Mouse (Mus musculus): ENCODE measurements around the gene Nr1h3. TPM values are rescaled to one million over a fixed set of nuclear protein-coding genes. Genes with fewer than 3 reads are reported as not detected.
"Not testable (repeated sequence)": the region's sequence is repeated elsewhere in the genome, so short reads cannot be mapped to it uniquely, and the experiment has no call there.

The Nr1h3 gene
- 1 to 10 TPM; 3.4 to 7.1 TPM for total RNA-seq (2021)
- long read RNA-seq, experiment 1, partial matches to known transcripts: 1 of 4 reads
- long read RNA-seq, experiment 1, other reads (novel, unspliced or antisense): 2 of 4 reads
- long read RNA-seq, experiment 2, partial matches to known transcripts: 1 of 9 reads
- long read RNA-seq, experiment 2, other reads (novel, unspliced or antisense): 2 of 9 reads

DNA sequence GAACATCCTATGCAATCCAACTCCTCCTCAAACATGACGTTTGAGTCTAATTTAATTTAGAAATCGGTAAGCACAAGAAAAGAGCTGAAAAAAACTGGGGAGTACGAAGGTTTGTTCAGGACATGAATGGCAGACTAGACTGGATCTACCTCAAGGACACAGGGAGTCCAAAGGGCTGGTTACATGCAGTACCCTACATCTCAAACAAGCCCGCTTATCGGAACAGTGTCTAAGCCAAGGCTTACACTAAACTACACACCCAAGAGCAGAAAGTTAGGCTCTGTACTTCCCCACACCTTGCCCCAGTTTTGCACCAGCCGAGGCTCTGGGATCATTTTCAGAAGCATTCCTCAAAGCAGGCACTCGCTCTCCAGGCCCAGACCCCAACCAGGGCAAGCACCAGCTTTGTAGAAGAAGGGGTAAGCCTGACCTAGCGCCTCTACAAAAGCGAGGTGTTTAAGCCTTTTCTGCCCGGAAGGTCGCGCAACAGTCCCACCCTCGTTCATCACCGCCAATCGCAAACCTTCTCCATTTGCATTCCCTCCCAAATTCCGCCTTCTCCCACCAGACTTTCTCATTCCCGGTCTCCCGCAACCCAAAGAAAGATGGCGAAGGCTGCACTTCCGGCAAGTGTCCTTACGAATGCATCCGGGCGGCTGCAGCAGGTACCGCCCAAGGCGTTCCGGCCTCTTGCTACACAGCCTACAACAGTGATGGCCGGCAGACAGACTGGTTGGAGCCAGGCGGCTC, at the start of gene Nr1h3, which contains the start of gene Acp2:
Gene Nr1h3, minus strand, starts transcription at position 613 of the 750 bp plus-strand sequence.
Gene Acp2, plus strand, starts transcription at position 664 of the 750 bp plus-strand sequence.
- intact Hi-C loops (cut with DNase I): loop anchor here (1.0 to 2.0 kb wide), 3 partner anchors 20 to 132 kb away; partner anchors contain the start of genes Ddb2 and Slc39a13

DNA sequence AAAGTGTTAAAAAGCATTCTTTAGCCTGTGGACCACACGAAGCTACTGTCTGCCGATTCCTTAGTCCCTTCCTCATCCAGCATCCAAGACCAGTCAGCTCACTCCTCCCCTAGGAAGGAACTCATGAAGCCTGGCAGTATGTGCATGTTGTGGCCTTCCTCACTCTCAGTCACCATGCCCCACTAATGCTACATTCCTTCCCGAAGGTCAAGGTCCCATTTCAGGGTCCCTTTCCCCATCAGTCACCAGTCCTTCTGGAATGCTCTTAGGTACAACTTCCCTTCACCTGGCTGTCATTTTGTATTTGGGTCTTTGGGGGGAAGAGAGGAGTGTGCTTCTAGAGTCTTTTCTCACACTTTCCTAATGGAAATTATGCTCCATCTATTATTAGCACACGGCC, 49.4 kb upstream of the Nr1h3 start:
- no peak overlapping the region for H3K27ac ChIP-seq
- no peak overlapping the region for H3K4me3 ChIP-seq
- DNase-seq (ENCODE audit: extremely low spot score in 1 of 2, low spot score in 2 of 2): no peak
- intact Hi-C loops (cut with DNase I): no loop called here
- TF ChIP-seq CTCF (IDR thresholded peaks at IDR 0.05): no peak

More for the DNA sequence above, at the start of gene Nr1h3, which contains the start of gene Acp2:
- TF ChIP-seq CTCF (IDR thresholded peaks at IDR 0.05): no peak; the same call in 1 of the 2 replicates
- peak; percentile 94 to 98 for DNase-seq (ENCODE audit: extremely low spot score in 1 of 2, low spot score in 2 of 2)
- Histone ChIP-seq H3K4me3 (peak within 1 kb of the TSS; percentile 74), H3K27ac (peak within 1 kb of the TSS; percentile 96)

DNA sequence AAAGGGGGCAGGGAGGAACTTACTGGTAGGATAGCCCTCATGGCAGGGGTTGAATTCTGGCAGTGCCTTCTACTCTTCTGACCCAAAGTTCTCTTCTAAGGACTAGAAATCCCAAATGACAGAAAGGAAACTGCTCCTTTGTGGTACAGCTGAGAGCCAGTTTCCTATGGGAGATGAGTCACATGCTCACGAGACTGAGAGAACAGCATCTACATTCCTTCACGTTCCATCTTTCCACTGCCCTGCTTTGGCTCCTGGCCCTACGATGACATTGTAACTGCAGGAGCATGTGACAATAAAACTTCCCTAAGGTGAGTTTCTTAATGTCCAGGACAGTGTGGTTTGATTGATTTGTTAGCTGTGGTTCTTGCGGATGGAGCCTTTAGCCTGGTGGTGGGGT, 45.7 kb upstream of the Nr1h3 start:
- no peak for TF ChIP-seq CTCF (IDR thresholded peaks at IDR 0.05)
- intact Hi-C loops (cut with DNase I): no loop called here
- H3K4me3 ChIP-seq: no peak overlapping the region
- H3K27ac ChIP-seq: no peak overlapping the region
- no peak for DNase-seq (ENCODE audit: extremely low spot score in 1 of 2, low spot score in 2 of 2)

DNA sequence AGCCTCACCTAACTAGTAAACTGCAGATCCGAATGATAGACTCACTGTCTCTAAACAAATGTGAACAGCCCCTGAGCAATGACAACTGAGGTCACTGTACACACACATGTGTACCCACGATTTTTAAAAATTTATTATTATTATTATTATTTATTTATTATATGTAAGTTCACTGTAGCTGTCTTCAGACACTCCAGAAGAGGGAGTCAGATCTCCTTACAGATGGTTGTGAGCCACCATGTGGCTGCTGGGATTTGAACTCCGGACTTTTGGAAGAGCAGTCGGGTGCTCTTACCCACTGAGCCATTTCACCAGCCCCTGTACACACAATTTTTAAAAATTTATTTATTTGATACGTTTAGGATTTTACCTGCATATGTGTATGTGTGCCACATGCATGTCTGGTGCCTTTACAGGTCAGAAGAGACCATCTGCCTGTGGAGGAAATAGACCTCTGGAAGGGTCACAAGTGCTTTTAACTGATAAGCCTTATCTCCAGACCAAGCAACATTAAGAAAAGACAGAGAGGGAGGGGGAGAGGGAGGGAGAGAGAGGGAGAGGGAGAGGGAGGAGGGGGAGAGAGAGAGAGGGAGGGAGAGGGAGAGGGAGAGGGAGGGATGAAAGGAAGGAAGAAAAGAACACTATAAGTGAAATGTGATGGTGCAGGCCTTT, 42.1 kb upstream of the Nr1h3 start:
- TF ChIP-seq CTCF (IDR thresholded peaks at IDR 0.05): no peak

DNA sequence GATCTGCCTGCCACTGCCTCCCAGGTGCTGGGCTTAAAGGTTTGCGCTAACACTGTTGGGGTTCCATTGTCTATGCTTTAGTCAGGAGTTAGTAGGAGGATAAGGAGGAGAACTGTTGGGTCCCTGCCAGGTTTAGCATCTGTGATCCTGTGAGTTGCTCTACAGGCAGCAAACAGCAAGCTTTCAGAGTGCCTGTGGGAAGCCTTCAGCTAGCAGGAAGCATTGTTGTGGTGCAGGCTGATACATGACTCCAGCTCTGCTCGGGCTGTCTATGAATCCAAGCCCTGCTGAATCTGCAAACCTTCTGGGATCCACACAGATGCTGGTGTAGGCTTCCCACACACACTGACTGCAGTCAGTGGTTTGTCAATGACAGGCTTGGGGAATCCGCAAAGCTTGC, 40.8 kb upstream of the Nr1h3 start:
- peak overlapping the region; percentile 55; the same call in 1 of the 2 replicates for H3K27ac ChIP-seq
- intact Hi-C loops (cut with DNase I): no loop called here
- peak; percentile 61 to 62 for DNase-seq (ENCODE audit: extremely low spot score in 1 of 2, low spot score in 2 of 2)
- no peak for TF ChIP-seq CTCF (IDR thresholded peaks at IDR 0.05)
- no peak overlapping the region for H3K4me3 ChIP-seq

More for the DNA sequence above, 42.1 kb upstream of the Nr1h3 start:
- Histone ChIP-seq H3K27ac (no peak overlapping the region), H3K4me3 (no peak overlapping the region)
- intact Hi-C loops (cut with DNase I): no loop called here
- no peak for DNase-seq (ENCODE audit: extremely low spot score in 1 of 2, low spot score in 2 of 2)

DNA sequence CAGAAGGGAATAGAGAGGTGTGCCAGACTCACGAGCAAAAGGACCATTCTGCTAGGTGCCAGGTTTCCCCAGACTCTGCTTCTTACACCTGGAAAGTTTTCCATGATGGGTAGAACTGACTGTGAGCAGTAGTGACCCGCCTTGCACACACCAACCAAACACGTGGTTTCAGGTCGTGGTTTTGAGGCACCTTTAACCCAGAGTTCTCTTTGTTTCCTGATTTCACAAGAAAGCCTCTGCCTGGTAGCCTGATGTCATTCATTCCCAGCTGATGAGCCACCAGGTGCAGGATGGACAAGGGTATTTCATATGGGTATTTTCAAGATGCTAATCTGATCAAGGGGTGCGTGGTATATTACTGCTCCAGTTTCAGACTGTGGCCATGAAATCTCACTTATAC, 39.9 kb upstream of the Nr1h3 start:
- no peak for TF ChIP-seq CTCF (IDR thresholded peaks at IDR 0.05)
- no peak for DNase-seq (ENCODE audit: extremely low spot score in 1 of 2, low spot score in 2 of 2)

DNA sequence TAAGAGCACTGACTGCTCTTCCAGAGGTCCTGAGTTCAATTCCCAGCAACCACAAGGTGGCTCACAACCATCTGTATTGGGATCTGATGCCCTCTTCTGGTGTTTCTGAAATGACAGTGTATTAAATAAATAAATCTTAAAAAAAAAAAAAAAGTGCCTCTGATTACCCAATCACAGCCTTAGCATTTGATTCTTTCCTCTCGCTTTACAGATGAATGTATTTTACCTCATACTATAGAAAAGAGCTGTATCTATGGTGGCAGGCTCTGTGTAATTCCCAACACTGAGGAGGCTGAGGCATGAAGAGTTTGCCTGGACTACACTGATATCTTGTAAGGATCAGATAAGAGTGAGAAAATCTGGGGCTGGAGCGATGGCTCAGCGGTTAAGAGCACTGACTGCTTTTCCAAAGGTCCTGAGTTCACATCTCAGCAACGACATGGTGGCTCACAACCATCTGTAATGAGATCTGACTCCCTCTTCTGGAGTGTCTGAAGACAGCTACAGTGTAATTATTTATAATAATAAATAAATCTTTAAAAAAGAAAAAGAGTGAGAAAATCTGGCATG, 35.0 kb upstream of the Nr1h3 start:
- TF ChIP-seq CTCF (IDR thresholded peaks at IDR 0.05): peak; percentile 47
- Histone ChIP-seq H3K4me3 (peak overlapping the region; percentile 63), H3K27ac (peak overlapping the region; percentile 88)
- intact Hi-C loops (cut with DNase I): loop anchor here (2.0 to 5.0 kb wide), 3 partner anchors 35 to 120 kb away; partner anchors contain the start of genes Acp2, Madd, Mybpc3 and Nr1h3
- not testable (repeated sequence) for DNase-seq (ENCODE audit: extremely low spot score in 1 of 2, low spot score in 2 of 2)

More for the DNA sequence above, 39.9 kb upstream of the Nr1h3 start:
- Histone ChIP-seq H3K27ac (no peak overlapping the region), H3K4me3 (no peak overlapping the region)
- intact Hi-C loops (cut with DNase I): no loop called here

DNA sequence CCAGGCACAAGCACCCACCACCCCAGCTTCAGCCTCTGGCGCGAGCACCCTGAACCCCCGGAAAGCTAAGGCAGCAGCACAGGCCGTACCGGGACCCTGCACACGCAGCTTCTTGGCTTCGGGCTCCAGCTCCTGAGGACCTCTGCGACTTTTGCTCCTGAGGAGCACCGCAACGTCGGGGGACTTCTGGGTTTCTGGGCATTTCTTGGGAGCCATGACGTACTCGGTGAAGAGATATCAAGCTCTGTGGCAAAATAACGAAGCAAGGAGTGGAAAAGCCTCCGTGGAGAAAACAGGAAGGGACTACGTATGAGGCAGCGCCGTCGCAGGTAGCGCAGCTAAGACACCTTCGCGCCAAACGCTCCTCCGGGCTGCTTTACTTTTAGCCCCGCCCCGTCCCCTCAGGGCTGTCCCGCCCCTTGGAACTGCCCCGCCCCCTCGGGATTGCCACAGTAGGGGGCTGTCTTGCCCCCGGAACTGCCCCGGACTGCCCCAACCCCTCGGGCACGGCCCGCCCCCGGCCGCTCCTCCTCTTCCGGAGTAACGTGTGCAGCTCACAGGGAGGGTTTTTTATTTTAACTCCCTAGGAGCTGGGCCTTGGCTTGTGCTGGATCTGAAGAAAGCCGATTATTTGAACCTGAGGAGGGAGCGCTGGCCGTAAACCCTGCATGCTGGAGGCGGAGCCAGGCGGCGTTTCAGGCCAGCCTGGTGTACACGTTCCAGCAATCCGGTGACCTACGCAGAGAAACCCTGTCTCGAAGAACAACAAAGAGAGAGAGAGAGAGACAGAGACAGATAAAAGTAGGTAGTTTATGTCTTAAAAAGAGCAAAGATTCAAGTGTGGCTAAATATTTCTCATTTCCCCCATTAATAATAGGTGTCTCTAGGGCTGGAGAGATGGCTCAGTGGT, 34.2 kb upstream of the Nr1h3 start, which contains the start of gene Ddb2:
Gene Ddb2, minus strand, starts transcription at position 382 of the 910 bp plus-strand sequence.
- Histone ChIP-seq H3K27ac (peak within 1 kb of the TSS; percentile 88), H3K4me3 (peak within 1 kb of the TSS; percentile 63)
- DNase-seq (ENCODE audit: extremely low spot score in 1 of 2, low spot score in 2 of 2): peak; percentile 85 to 89
- TF ChIP-seq CTCF (IDR thresholded peaks at IDR 0.05): no peak
- intact Hi-C loops (cut with DNase I): loop anchor here (2.0 to 5.0 kb wide), 3 partner anchors 34 to 120 kb away; partner anchors contain the start of genes Acp2, Madd, Mybpc3 and Nr1h3

DNA sequence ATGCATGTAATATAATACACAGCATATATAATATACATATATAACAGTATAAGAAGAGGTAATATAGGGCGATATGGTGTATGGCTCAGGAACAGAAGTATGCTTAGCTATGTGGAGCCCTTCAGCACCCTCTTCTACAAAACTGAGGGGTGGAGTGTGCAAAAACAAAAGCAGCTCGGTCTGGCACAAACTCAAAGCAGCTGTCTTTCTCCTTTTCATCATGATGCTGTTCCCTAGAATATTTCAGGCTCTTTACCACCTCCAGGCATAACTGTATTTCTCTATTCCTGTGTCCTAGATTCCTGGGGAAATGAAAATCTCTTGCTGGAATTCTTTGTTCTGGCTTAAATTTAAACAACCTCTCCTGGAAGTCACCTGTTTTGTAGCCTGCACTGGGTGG, 27.1 kb upstream of the Nr1h3 start:
- Histone ChIP-seq H3K27ac (peak overlapping the region; percentile 76), H3K4me3 (no peak overlapping the region)
- intact Hi-C loops (cut with DNase I): no loop called here
- DNase-seq (ENCODE audit: extremely low spot score in 1 of 2, low spot score in 2 of 2): peak in 1 of 2 experiments; percentile 24
- TF ChIP-seq CTCF (IDR thresholded peaks at IDR 0.05): no peak

DNA sequence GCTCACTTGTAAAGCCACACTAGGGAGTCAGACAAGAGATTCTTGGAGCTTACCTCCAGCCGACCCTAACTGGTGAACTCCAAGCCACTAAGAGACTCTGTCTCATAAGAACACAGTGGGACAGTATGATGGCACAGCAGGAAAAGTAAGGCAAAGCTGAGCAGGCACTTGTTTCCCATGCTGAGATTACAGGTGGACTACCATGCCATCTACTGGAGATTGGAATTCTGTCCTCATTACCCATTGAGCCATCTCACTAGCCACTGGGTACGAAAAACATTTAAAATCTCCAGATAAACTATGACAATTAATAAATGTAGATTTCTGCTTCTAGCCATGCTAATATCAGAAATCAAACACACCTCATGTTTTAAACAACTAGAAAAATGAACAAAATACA, 21.0 kb upstream of the Nr1h3 start:
- DNase-seq (ENCODE audit: extremely low spot score in 1 of 2, low spot score in 2 of 2): no peak
- TF ChIP-seq CTCF (IDR thresholded peaks at IDR 0.05): peak; percentile 51
- H3K27ac ChIP-seq: no peak overlapping the region
- intact Hi-C loops (cut with DNase I): loop anchor here (1.0 kb wide), 1 partner anchor 108 kb away; no protein-coding TSS in a partner anchor
- no peak overlapping the region for H3K4me3 ChIP-seq

Data from left cerebral cortex, adult 2 months (tissue).